Mouse (Mus musculus) gastrocnemius, postnatal 14 days (tissue): ENCODE results near the gene B4galt3. TPM values are rescaled to one million over a fixed set of nuclear protein-coding genes. Genes with fewer than 3 reads are reported as not detected.
A peak's percentile ranks its signal among the peaks of the same experiment; 100 is the strongest.

Experiments
- DNase-seq: peaks from one replicate; pipeline ENCODE4 v3.0.0; 2021; ENCODE audit warnings: mixed read lengths
- intact Hi-C: fragments of 180-260 bp; cut with DNase I; formaldehyde crosslinking; loops from one replicate; pipeline ENCODE4 v1.15.1; 2025; ENCODE audit warnings: low total_unique reads
- total RNA-seq, 2 experiments: library from RNA; stranded (reverse); gene quantifications; 2 replicates each; pipeline ENCODE4 v1.2.3; 2021

Gene B4galt3
- total RNA-seq, 2 experiments from 2014 or later, result 5.9 to 9.4 TPM

DNA sequence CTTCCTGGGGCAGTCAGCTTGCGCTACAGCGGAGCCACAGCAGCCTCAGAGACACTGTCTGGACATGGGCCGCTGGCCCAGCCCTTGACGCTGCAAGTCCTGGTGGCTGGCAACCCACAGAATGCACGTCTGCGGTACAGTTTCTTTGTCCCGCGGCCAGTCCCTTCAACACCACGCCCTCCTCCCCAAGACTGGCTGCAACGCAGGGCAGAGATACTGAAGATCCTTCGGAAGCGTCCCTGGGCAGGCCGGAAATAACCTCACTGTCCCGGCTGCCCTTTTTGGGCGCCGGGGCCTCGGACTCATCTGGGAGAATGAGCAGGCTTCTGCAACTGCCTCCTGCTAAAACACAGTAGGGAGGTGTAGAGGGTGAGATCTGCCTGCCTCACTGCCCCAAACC lies 11.2 kb upstream of the B4galt3 start:
- intact Hi-C loops, result loop anchor here (2.0 to 5.0 kb wide), 2 partner anchors 36 to 142 kb away; partner anchors contain the start of gene Tomm40l
- DNase-seq, result no peak

DNA sequence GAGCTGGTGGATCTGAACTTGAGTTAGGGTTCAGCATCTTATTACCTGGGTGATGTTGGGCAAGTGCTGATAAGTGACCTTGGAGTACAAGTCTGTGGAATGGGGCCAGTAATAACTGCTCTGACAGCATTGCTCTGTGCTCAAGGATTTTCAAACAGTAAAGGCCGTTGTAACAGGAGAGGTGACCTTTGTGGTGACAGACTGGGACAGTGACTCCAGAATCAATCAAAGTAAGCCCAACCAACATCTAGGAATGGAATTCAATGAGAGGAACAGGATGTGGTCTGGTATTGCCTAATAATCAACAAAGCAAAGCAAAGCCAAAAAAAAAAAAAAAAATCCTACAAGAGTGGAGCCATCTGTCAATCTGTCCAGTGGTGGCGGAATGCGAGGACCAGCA lies 9.8 kb upstream of the B4galt3 start:
- no peak for DNase-seq
- intact Hi-C loops, result no loop called here

DNA sequence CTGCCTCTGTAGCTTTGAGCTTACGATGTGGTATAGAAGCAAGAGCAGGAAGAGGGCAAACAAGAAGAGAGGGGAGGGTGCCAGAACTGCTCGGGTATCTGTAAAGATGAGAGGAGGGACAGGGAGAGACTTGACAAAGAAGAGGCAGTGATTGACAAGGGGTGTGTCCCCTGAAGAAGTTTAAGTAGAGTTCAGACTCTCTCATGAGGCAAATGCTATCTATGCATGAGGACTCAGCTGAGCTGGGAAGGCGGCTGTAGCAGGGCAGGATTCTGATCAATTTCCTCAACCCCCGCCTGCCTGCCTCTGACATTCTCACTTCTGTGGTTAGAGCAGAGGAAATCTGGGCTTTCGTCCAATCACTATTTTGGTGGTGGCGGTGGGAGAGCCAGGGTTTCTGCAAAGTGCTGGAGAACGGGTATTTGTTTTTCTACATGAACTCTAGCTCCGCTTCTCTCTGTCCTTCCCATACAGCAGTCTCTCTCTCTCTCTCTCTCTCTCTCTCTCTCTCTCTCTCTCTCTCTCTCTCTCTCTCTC lies 7.5 kb upstream of the B4galt3 start:
- intact Hi-C loops, result no loop called here

DNA sequence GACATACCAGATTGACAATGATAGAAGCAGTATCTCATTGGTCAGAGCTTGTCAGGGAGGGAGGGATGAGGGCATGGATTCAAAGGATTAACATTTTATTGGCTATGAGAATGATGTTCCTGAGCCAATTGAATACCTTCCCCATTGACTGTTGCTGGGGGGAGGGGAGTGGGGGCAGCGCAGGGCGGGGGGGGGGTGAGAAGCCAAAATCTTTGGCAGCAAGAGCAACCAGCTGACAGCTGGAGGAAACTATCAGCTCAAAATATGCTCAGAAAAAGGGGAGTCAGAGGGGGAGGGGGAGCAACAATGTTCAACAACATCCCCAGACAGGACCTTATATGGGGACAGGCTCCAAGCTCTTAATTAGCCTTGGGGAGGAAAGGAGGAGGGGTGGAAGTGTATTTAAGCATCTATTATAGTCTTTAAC lies 6.9 kb upstream of the B4galt3 start:
- intact Hi-C loops, result no loop called here
- DNase-seq, result no peak

More for the DNA sequence above, 7.5 kb upstream of the B4galt3 start:
- DNase-seq, result peak; percentile 71

DNA sequence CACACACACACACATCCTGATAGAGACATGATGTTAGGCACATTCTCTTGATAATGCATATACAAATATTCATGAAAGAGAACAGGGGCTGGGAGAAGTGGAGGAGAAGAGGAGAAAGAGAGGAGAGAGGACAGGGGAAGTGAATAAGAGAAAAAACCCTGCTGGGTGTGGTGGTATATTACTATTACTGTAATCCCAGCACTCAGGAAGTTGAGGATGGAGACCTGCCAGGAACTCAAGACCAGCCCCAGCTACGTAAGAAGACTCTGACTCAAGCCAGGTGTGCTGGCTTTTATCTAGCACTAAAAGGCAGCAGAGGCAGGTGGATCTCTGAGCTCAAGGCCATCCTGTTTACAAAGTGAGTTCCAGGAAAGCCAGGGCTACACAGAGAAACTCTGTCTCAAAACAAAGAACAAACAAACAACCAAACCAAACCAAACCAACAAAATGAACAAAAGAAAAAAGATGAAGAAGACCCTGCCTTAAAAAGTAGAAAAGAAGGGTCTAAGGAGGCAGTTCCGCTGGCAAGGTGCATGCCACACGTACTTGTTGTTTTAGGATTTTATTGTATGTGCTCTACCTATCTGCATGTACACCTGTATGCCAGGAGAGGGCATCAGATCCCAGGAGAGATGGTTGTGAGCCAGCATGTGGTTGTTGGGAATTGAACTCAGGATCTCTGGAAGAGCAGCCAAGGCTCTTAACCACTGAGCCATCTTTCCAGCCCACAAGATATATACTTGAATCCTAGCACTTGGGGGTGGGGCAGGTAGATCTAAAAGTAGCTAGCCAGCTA lies 6.3 kb upstream of the B4galt3 start:
- intact Hi-C loops, result no loop called here
- no peak for DNase-seq

DNA sequence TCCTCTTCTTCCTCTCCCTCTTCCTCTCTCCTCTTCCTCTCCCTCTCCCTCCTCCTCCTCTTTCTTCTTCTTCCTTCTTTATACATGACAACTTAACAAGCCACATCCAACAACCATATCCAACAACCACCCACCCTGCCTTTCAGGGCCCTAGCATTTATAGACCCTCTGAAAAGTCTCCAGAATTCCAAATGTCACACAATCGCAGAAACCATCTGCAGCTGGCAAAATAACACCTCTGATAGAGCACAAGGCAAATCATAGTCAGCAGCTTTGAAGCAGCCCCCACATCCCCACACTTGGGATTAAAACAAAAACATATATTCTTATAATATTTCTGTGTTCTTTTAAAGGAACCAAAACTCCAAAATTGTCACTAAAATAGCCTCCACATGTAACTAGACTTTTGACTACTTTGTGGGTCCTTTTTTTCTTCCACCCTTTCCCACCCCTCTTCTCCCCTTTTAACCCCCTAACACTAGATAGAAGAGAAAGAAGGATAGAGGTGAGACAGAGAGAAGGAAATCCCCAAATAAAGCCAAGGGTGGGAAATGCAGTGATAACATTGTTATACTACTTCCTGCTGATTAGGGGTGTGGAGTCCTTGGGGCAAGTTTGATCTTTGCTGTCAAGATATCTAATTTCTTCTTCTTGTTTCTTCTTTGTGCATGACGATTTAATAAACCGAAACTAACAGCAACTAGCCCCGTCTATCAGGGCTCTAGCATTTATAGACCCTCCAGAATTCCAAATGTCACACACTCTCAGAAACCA lies 4.0 kb upstream of the B4galt3 start:
- no peak for DNase-seq
- intact Hi-C loops, result no loop called here

DNA sequence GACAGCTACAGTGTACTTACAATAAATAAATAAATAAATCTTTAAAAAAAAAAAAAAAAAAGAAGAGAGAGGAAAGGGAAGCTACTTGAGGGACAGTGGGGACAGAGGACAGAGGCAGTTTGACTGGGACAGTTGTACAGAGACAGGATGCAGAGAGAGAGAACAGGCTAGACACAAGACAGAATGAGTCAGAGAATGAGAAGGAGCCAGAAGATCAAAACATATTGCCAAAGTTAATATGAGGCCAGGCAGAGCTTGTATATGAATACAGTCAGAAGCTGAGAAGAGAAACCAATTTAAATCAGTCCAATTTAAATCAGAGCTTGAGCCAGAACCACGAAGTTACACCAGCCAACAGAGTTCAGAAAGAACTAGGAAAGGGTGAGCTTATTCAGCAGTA lies 1.8 kb upstream of the B4galt3 start:
- DNase-seq, result no peak
- intact Hi-C loops, result no loop called here

DNA sequence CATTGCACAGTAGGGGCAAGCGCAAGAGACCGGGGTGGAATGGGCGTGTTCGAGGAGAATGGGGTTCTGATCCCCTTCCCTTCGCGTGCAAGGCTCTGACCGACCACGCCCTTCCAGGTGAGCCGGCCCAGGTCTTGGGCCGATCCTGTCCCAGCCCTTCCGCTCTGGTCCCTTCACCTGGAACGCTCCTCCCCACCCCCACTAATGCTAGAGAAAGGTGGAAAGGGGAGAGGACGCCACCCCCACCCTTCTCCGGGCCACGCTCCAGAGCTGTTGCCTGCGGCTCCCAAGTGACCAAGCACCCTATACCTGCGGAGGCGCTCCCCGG lies 409 bp downstream of the B4galt3 start:
- intact Hi-C loops, result no loop called here
- DNase-seq, result no peak

DNA sequence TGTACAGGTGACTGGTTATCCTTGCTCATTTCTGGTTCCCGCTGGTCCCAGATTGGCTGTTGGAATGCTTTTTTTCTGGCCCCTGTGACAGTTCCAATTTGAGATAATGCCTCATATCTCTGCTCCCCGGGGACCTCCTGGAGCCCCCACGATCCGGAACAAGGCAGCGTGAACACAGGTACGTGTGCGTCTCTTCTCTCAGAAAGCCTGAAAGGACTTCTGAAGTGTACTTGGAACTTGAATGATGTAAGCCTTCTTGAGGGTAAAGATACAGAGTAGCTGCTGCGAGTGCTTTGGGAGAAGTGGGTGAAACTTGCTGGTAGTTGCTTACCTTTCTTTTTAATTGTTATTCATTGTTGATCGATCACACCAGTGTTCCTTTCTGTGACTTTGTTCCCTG lies 1.1 kb downstream of the B4galt3 start:
- DNase-seq, result no peak
- intact Hi-C loops, result no loop called here

DNA sequence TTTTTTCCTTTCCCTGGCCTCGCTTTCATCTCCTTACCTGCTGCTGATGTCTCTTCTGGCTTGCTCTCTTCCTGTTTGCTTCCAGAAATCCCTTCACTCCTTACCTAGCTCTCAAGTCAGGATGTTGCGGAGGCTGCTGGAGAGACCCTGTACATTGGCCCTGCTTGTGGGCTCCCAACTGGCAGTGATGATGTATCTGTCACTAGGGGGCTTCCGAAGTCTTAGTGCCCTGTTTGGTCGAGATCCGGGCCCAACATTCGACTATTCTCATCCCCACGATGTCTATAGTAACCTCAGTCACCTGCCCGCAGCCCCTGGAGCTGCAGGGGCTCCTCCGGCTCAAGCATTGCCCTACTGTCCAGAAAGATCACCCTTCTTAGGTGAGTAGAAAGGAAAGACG lies 1.5 kb downstream of the B4galt3 start:
- no peak for DNase-seq
- intact Hi-C loops, result no loop called here

DNA sequence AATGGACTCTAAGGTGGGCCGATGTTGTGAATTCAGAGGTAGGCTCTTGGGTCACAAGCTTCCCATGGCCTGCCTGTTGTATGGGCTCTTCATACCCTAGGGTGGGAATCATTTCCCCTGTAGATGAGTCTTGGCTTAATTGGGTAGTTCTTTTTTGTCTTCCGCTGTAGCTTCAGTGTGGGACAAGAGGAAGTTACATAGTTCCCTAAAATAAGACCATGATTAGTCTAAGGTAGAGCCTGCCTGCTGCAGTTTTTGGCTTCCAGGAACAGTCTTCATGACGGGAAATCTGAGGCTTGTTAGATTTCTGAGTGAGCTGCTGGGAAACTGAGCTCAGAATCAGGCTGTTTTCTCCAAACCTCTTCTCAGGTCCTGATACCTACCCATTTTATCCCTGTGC lies 2.0 kb downstream of the B4galt3 start:
- no peak for DNase-seq
- intact Hi-C loops, result no loop called here

DNA sequence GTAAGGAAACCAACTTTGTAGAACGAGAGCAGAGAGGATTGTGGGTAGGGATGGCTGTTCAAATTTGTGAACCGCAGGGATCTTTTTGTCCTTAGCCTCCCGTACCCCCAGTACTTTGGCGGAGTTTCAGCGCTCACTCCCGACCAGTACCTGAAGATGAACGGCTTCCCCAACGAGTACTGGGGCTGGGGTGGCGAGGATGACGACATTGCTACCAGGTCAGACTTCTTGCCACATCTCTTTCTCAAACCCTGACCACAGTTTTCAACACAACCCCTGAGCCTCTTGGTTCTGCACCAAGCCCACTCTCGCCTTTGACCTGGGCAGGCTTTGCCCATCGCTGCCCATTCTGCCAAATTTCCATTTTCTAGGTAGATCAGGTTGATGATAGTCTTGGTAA lies 4.0 kb downstream of the B4galt3 start:
- DNase-seq, result no peak
- intact Hi-C loops, result no loop called here

DNA sequence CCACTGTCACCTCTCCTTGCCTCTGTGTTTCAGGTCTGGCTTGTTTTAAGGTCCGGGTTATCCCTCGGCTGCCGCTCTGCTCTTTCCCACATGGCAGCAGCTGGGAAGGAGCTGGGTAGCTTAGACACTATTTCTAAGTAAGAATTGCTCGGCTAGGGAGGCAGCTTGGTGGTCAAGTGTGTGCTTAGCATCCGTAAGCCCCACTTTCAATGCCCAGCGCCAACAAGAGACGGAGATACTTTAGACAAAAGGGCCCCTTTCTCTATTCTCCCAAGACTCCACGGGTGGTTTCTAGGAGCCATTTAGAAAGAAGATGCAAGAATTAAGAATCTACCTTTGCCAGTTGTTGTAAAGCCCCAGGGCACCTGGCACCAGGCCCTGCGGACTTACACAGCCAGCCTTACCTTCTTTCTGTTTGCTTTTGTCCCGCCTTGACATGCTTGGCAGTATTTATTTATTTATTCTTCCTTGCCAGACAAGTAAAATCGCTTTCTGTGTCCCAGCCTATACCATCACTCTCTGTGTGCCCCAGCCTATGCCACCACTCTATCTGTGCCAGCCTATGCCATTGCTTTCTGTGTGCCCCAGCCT lies 5.1 kb downstream of the B4galt3 start:
- intact Hi-C loops, result no loop called here

DNA sequence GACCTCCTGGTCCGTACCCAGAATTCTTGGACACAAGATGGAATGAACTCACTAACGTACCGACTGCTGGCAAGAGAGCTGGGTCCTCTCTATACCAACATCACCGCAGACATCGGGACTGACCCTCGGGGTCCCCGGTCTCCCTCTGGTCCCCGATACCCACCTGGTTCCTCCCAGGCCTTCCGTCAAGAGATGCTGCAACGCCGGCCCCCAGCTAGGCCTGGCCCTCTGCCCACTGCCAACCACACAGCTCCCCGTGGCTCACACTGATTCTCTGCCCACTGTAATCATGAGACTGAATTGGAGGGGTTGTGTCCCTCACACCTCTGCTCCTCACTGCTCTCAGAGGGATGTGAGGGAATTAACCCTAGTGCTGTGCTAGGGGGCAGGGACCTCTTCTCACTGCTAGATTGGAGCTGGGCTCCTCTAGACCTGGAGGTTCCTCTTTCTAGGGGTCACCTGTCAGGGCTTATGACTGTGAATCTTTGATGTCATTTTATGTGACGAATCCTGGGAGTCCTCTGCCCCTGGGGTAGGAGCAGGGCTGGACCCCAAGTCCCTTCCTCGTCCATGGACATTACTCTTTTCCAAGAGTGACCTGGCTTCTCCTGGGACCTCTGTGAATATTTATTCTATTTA lies 6.1 kb downstream of the B4galt3 start:
- no peak for DNase-seq
- intact Hi-C loops, result no loop called here

More for the DNA sequence above, 5.1 kb downstream of the B4galt3 start:
- no peak for DNase-seq

DNA sequence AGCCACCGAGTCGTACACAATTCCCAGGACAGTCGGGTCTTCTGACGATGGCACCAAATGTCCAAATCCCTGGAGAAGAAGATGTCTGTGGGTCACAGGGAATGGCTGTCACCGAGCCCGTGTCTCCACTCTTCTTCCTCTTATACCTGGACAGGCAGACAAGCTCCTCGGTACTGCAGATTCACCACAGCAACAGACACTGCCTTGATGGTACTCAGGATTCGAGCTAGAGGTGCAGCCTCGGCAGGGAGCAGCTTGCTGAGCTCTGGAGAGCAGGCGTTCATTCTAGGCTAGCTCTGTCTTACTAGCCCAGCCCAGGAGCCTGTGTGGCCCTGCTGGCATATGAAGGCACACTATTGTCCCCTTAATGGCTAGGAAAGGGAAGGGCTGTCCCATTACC lies 7.6 kb downstream of the B4galt3 start:
- intact Hi-C loops, result no loop called here

DNA sequence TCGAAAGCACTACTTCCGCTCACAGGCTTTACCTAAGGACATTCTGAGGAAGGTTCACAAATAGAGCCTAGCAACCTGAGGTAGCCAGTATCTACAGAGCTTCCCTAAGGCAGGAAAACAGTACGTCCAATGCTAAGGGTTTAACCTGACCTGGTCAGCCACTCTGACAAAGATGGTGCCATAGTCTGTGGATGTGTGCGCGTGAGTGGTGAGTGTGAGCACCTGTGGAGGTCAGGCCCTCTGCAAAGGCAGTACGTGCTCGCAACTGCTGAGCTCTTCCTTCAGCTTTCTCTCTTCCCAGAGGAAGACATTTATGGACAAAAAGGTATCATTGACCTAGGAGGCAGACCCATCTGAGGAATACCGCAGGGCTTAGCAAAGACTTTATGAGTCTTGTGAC lies 8.3 kb downstream of the B4galt3 start:
- no peak for DNase-seq
- intact Hi-C loops, result no loop called here

More for the DNA sequence above, 7.6 kb downstream of the B4galt3 start:
- DNase-seq, result no peak

DNA sequence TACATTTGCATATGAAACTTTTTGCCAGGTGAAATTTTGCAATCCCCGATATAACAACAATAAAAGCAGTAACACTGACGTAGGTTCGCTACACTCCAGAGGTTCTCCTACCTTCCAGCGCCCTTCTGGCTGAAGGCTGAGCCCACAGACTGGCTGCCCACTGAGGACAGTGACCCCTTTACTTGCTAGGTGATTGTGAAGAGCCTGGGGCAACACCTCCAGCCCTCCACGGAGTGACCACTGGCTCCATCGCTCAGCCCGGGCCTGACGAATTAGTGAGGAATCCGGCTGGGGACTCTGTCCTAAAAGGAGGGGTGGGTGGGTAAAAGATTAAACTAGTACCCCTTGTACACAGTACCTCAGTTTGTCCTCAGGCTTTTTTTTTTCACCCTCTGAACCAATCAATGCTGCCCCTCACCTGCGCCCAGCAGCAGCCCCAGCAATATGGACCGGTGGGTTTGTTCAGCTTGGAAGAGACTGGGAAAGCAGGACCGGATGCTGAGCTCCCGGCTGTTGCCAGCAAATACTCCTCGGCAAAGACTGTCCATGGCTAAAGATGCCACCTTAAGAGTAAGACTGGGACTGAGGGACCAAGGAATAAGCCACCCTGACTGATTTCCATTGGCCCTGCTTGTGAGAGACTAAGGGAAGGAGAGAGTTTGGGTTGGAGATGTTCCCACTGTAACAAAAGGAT lies 9.0 kb downstream of the B4galt3 start:
- intact Hi-C loops, result no loop called here
- DNase-seq, result no peak

DNA sequence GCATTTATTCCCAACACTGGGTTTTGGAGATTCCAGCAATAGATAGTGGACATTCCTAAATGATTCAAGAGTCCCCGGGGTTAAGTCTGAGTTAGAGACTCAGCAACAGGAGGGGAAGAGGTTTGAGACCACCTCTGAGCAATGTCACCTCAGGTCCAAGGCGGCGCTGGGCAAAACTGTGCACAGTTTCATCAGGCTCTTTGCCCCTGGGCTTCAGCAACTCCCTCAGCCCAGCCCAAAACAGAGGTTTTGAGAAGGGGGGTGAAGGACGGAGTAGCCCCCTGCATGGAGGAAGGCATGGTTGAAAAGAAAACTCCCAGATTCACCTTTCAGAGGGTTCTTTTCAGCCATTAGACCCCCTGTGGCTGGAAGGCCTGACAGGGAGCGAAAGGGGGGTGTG lies 9.6 kb downstream of the B4galt3 start:
- DNase-seq, result no peak
- intact Hi-C loops, result no loop called here

DNA sequence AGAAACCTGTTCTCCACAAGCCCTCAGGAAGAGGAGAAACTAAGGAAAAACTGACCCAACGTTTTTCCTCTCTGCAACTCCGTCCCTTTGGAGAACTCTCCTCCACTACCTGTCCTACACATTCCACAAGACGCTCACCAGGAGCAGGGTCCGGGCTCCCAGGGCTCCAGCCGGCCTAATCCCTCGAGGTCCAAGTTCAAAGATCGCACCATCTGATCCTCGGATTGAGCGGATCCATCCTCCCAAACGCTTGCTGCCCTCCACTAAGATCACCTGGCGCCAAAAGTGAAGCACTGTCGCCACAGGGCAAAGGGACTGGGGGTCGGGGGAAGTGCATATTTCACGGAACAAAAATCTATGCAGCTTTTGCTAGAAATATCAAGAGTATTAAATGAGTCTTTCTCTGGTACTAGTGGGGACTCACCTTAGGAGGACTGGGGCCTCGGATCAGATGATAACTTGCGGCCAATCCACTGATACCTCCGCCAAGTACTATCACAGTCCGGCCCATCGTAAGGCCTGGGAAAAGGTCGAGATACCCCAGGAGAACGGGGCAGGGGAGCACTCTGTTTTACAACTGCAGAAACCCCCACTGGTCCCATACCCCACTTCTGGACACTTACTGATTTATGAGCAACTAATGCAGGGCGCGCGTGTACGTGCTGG lies 10.3 kb downstream of the B4galt3 start:
- intact Hi-C loops, result no loop called here
- no peak for DNase-seq
